Mouse (Mus musculus): ENCODE results near the gene Gm10061.
"Not testable (repeated sequence)": the region's sequence is repeated elsewhere in the genome, so short reads cannot be mapped to it uniquely, and the experiment has no call there.

Gene Gm10061

DNA sequence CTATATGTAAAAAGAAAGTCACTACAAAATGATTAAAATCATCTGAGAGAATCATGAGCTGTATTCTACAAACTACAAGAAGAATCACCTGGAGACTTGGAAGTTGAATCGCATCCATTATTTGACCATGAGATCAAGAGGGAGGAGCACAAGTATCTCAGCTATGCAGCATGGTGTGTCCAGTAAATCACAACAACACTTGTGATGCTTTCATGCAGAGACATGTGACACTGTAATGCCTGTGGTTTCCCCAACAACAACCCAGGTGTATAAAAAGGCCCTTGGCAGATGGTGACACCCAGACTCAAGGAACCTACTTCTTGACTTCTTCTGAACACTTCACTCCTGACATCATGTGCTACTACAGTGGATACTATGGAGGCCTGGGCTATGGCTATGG lies at the start of gene Gm10061:
TSS of gene Gm10061 (plus strand) at position 301 of the 400 bp plus-strand sequence.
- in situ Hi-C loops (cut with MboI, MseI): no loop called here

DNA sequence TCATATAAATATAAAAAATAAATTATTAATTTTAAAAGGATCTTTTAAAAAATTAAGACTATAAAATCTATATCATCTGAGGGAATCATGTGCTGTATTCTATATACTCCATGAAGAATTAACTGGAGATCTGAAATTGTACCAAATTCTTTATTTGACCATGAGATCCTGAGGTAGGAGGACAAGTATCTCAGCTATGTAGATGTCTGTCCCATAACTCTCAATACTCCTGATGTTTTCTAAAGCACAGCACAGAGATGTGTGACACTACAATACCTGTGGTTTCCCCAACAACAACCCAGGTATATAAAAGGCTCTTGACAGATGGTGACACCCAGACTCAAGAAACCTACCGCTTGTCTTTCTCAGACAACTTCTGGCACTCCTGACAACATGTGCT lies 10.3 kb upstream of the Gm10061 start, which contains the start of gene Gm6358:
TSS of gene Gm6358 (plus strand) at position 301 of the 400 bp plus-strand sequence.
- in situ Hi-C loops (cut with MboI, MseI): no loop called here

DNA sequence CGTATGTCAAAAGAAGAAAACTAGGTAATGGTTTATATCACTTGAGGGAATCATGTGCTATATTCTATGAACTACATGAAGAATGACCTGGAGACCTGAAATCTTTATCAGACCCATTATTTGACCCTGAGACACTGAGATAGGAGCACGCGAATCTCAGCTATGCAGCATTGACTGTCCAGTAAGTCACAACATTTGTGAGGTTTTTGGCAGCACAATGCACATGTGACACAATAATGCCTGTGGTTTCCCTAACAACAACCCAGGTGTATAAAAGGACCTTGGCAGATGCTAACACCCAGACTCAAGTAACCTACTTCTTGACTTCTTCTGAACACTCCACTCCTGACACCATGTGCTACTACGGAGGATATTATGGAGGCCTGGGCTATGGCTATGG lies 6.8 kb downstream of the Gm10061 start, which contains the start of gene Gm9789:
TSS of gene Gm9789 (plus strand) at position 301 of the 400 bp plus-strand sequence.
- in situ Hi-C loops (cut with MboI, MseI): no loop called here

DNA sequence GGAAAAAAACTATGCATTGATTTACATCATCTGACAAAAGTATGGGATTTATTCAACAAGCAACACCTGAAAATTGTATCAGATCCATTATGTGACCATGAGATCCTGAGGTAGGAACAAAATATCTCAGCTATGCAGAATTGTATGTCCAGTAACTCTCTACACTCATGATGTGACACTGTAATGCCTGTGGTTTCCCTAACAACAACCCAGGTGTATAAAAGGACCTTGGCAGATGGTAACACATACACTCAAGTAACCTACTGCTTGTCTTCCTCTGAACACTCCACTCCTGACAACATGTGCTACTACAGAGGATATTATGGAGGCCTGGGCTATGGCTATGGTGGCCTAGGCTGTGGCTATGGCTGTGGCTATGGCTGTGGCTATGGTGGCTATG lies 18.3 kb downstream of the Gm10061 start, which contains the start of gene Gm7735:
TSS of gene Gm7735 (plus strand) at position 301 of the 400 bp plus-strand sequence.
- in situ Hi-C loops (cut with MboI, MseI): not testable (repeated sequence)

- in situ Hi-C loops (cut with MboI, MseI): loop anchor here (10.0 kb wide), 1 partner anchor 650 kb away; no protein-coding TSS in a partner anchor
Observed at GRCm38 (mm10) chr16:89174435-89174834, 23.5 kb downstream of the Gm10061 start, which contains the start of gene 1110057P08Rik. TSS of gene 1110057P08Rik (plus strand) at chr16:89174735.

GRCm38 (mm10) chr16:89188621-89189020 lies 37.7 kb downstream of the Gm10061 start:
- in situ Hi-C loops (cut with MboI, MseI): no loop called here
